Mouse (Mus musculus) heart, adult 8-10 months (tissue): ENCODE measurements around the gene Timeless. TPM values are rescaled to one million over a fixed set of nuclear protein-coding genes. Genes with fewer than 3 reads are reported as not detected.
"Not testable (repeated sequence)": the region's sequence is repeated elsewhere in the genome, so short reads cannot be mapped to it uniquely, and the experiment has no call there.

ENCODE experiments used
- DNase-seq: peaks from one replicate; pipeline ENCODE4 v3.0.0; 2022; ENCODE audit warnings: low spot score
- total RNA-seq, 4 experiments: library from RNA; stranded (reverse); gene quantifications; 2 replicates each; pipeline ENCODE4 v1.2.4; 2022

The Timeless gene
- 1 to 10 TPM; 6.0 to 8.5 (median 7.7) TPM for total RNA-seq

GRCm38 (mm10) chr10:128231697-128232419, at the start of gene Timeless:
Gene Timeless, plus strand, starts transcription at chr10:128232065.
- DNase-seq, result peak; percentile 86

GRCm38 (mm10) chr10:128184296-128184695, 47.6 kb upstream of the Timeless start:
- DNase-seq, result no peak

GRCm38 (mm10) chr10:128185277-128185940, 46.5 kb upstream of the Timeless start:
- no peak for DNase-seq

- peak; percentile 77 for DNase-seq
Measured at GRCm38 (mm10) chr10:128185959-128186358, 45.9 kb upstream of the Timeless start.

- DNase-seq, result no peak
Measured at GRCm38 (mm10) chr10:128187181-128187605, 44.7 kb upstream of the Timeless start.

GRCm38 (mm10) chr10:128188242-128188877, 43.5 kb upstream of the Timeless start:
- DNase-seq, result peak; percentile 79

DNA sequence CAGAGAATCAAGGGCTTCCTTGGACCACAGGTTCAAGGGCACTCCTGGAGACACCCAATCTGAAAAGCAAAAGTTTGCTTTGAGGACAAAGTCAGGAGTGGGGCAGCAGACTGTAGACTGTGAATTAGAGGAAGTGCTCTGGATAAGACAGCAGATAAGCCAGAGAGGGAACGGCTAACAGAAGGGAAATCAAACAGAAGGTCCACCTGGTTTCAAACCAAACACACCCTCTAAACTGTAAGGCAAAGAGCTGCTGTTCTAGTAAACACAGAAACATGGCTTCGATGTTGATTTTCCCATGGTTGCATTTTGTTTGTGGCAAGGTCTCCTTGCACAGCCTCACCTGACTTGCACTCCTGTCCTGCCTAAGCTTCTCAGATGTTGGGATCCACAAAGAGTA, 40.4 kb upstream of the Timeless start:
- DNase-seq, result no peak

DNA sequence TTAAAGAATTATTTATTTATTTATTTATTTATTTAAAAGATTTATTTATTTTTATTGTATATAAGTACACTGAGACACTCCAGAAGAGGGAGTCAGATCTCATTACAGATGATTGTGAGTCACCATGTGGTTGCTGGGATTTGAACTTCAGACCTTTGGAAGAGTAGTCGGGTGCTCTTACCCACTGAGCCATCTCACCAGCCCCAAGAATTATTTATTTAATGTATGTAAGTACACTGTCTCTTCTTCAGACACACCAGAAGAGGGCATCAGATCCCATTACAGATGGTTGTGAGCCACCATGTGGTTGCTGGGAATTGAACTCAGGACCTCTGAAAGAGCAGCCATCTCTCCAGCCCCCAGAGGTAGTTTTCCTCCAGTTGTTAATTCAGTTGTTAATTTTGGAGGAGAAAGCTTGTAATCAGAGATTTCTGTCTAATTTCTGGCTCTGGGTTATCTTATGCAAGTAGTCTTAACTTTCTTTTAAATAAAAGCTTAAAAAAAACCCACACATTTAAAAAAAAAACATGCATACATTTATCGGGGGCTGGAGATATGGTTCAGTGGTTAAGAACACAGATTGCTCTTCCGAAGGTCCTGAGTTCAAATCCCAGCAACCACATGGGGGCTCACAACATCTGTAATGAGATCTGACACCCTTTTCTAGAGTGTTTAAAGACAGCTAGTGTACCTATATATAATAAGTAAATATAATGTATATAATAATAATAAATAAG, 39.7 kb upstream of the Timeless start:
- not testable (repeated sequence) for DNase-seq

DNA sequence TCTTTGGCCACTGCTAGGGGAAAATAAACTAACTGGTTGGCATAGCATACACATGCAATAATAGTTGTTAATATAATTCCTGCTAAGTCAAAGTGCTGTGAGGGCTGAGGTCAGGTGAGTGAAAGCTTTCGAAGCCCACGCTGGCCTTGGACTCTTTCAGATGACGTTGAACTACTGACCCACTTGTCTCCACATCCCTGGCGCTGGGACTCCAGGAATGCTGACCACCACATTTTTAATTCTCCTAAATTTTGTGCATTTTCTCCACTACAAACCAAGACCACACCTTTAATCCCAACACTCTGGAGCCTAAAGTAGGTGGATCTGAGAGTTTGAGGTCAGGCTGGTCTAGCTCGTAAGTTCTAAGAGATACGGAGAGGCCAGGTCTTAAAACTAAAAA, 38.8 kb upstream of the Timeless start:
- DNase-seq, result no peak

DNA sequence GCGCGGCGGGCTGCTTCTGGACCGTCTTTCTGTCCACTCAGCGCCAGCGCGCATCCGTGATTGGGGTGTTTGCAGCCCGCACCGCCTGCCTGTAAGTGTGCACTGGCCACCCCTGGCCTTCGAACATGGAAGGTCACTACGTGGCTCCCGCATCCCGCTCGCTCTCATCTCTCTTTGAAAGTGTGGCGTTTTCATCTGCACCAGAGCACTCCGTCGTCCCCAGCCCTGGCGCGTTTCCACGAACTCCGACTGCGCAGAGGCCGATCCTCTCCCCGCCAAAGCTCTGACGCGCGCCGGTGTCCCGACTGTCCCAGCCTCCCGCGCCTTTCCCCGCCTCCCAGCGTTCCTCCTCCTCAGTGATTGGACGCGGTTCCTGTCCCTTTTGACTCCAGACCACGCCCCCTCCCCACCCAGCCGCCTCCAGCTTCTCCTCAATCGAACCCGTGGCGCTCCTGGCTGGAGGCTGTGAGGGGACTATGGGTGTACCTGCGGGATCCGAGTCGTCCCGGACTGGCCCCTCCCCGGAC, 37.8 kb upstream of the Timeless start, which contains the start of gene Gls2:
Gene Gls2 (plus strand): TSS at position 434 of the 527 bp plus-strand sequence.
- DNase-seq, result peak; percentile 97

DNA sequence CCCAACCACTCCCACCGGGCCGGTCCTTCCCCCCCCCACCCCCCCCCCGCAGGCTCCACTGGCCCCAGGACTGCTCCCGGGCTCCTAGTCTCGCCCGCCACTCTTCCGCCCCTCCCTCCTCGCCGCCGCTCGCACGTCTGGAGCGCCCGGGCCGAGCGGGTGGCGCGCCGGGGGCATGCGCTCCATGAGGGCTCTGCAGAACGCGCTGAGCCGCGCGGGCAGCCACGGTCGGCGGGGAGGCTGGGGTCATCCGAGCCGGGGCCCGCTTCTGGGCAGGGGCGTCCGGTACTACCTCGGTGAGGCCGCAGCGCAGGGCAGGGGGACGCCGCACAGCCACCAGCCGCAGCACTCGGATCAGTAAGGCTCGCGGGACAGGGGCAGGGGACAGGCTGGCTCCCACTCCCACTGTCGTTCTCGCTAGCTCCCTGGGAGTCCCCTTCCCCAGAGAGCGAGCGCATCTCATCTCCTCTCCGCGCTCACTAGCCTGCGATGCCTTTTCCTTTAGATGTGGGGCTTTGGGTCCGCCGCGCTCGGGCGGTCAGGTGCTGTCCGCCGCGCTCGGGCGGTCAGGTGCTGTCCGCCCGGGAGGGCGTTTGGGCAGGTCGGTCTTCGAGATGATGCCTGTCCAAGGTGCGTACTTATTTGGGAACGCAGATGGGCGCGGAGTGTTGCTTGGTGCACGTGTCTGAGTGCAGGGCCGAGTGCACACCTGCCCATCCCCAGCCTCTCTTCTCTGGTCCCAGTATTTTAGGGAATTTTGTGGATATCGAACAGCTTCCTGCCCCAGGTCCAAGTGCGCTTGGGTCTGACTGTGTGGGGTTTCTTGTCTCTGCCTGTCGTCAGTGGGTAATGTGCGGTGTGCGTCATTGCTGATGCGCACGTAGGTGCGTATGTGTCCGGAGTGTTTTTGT, 37.1 kb upstream of the Timeless start:
- DNase-seq, result no peak

- no peak for DNase-seq
Measured at GRCm38 (mm10) chr10:128201856-128202255, 30.0 kb upstream of the Timeless start.

DNA sequence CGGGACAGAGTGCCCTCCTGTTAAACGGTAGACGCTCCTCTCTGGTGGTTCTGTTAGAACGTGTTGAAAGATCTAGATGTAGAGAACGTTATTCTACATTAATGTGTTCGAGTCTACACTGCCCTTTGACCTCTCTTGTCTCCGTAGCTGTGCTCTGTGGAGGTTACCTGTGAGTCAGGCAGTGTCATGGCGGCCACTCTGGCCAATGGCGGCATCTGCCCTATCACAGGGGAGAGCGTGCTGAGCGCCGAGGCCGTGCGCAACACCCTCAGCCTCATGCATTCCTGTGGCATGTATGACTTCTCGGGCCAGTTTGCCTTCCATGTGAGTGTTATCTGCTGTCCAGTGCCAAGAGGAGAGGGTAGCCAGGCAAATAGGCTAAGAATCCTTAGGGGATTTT, 26.9 kb upstream of the Timeless start:
- DNase-seq, result no peak

GRCm38 (mm10) chr10:128208326-128208725, 23.5 kb upstream of the Timeless start:
- DNase-seq, result no peak

DNA sequence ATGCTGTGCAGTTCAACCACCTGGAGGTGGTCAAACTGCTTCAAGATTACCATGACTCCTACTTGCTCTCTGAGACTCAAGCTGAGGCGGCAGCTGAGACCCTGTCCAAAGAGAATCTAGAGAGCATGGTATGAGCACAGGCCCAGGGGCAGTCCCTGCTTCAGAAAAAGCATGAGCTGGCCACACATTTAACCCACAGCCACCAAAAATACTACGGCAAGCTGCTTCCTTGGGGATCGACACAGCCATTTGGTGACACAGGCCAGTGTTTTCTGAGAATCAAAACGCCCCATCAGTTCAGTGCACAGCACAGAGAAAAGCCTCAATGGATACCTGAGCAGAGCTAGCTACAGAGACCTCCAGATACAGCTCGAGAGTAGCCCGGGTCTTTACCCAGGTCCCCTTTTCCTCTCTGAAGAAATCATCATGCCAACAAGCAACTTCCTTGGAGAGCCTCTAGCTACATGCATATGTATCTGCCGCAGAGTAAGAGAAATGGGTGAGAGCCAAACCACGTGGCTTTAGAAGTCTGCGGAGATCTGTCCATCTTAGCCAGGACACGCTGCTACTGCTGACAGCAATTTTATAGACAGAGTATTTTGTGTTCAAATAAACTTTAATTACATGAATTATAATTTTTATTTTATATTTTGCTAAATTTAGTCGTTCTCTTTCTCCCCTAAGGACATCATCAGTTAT, 22.4 kb upstream of the Timeless start:
- DNase-seq, result no peak

GRCm38 (mm10) chr10:128210131-128210530, 21.7 kb upstream of the Timeless start:
- no peak for DNase-seq

GRCm38 (mm10) chr10:128210954-128211353, 20.9 kb upstream of the Timeless start:
- DNase-seq, result no peak

DNA sequence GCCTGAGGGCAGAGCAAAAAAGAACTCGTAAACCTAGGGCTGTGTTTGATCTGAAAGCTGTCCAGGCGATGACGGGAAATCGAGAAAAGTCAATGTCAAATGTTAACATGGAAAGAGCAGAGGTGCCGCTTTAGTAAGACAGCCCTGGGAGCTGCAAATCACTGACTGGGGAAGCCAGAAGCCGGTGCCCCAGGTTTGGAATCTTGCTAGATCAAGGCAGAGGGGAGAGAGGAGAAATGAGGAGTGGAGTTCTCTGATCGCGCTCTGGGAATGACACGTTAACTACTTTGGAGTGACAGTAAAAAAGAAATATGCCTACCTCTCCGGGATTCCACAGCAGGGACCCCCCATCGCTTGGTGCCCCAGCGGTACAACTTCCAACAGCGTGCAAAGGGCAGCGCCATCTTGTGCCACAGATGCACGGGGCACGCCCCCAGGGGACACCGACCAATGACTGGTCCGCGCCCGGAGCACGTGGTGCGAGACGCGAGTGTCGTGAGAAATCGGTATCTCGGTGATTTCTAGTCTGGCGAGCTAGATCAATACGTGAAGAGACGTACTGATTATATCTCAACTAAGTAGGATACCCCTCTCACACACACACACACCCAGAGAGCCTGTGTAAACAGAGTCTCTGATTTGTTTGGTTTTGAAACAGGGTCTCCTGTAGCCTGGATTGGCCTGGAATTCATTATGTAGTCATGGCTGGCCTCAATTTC, 20.3 kb upstream of the Timeless start, which contains the start of gene Spryd4:
Gene Spryd4 (minus strand): TSS at position 418 of the 719 bp plus-strand sequence.
- peak; percentile 91 for DNase-seq

GRCm38 (mm10) chr10:128212148-128212547, 19.7 kb upstream of the Timeless start:
- no peak for DNase-seq
